Mouse (Mus musculus) midbrain, embryonic 12.5 days (tissue): ENCODE results near the gene Sh3yl1. TPM values are rescaled to one million over a fixed set of nuclear protein-coding genes. Genes with fewer than 3 reads are reported as not detected.
A peak's percentile ranks its signal among the peaks of the same experiment; 100 is the strongest.

Source experiments
- ATAC-seq: fragments of 200-750 bp; cut with Nextera tagmentation; 2 replicates; pipeline ENCODE4 v1.8.0; 2017; ENCODE audit warnings: low read depth, moderate TSS enrichment, moderate library complexity; ENCODE audit not compliant: low FRiP score
- H3K27ac ChIP-seq: fragments of 300-500 bp; sonication (generic); replicated peaks from 2 replicates; pipeline ENCODE4 v1.5.1; 2016; ENCODE audit warnings: mild to moderate bottlenecking
- H3K27me3 ChIP-seq: fragments of 300-500 bp; sonication (generic); 2 replicates; pipeline ENCODE4 v1.6.1; 2016; ENCODE audit warnings: mild to moderate bottlenecking
- H3K36me3 ChIP-seq: fragments of 300-500 bp; sonication (generic); 2 replicates; pipeline ENCODE4 v1.6.1; 2016
- H3K4me1 ChIP-seq: fragments of 300-500 bp; sonication (generic); 2 replicates; pipeline ENCODE4 v1.6.1; 2016
- H3K4me2 ChIP-seq: fragments of 300-500 bp; sonication (generic); replicated peaks from 2 replicates; pipeline ENCODE4 v1.6.1; 2016; ENCODE audit warnings: mild to moderate bottlenecking, moderate library complexity
- H3K4me3 ChIP-seq: fragments of 300-500 bp; sonication (generic); 2 replicates; pipeline ENCODE4 v1.5.1; 2016; ENCODE audit warnings: mild to moderate bottlenecking
- H3K9ac ChIP-seq: fragments of 300-500 bp; sonication (generic); replicated peaks from 2 replicates; pipeline ENCODE4 v1.6.1; 2016; ENCODE audit warnings: mild to moderate bottlenecking, moderate library complexity
- H3K9me3 ChIP-seq: fragments of 300-500 bp; sonication (generic); 2 replicates; pipeline ENCODE4 v1.6.1; 2016; ENCODE audit warnings: mild to moderate bottlenecking
- WGBS: fragments of 180-500 bp; shearing (Covaris S2); methylation state at CpG from one replicate; pipeline ENCODE4 v1.1.7; 2016; 5-methylcytosine and 5-hydroxymethylcytosine counted together
- polyA plus RNA-seq: library from polyadenylated mRNA; unstranded; fragments of >200 nt; fragmentation: Nextera tagmentation; extraction: Ambion mirVana; gene quantifications from 2 replicates; pipeline ENCODE4 v1.2.1, GENCODE M21; 2016

Sh3yl1 gene
- polyA plus RNA-seq, 1 experiment from 2014 or later: 27.5 TPM

- no peak overlapping the region for H3K4me2 ChIP-seq
- H3K4me3 ChIP-seq: no peak overlapping the region
- ATAC-seq: no peak
- WGBS: 76% methylated on average over 2 of the region's 2 CpGs
- no peaks in the 10 kb centered on the region for H3K36me3 ChIP-seq
- no peak overlapping the region for H3K9ac ChIP-seq
- no peaks in the 10 kb centered on the region for H3K27me3 ChIP-seq
- no peaks in the 10 kb centered on the region for H3K4me1 ChIP-seq
- no peaks in the 10 kb centered on the region for H3K9me3 ChIP-seq
- no peak overlapping the region for H3K27ac ChIP-seq
These were observed 59.2 kb downstream of the Sh3yl1 start for GRCm38 (mm10) chr12:30970700-30971099.

GRCm38 (mm10) chr12:31003795-31004194 is 92.3 kb downstream of the Sh3yl1 start:
- no peaks in the 10 kb centered on the region for H3K9me3 ChIP-seq
- H3K27me3 ChIP-seq: no peaks in the 10 kb centered on the region
- no peak overlapping the region for H3K4me2 ChIP-seq
- H3K4me3 ChIP-seq: no peak overlapping the region
- no peaks in the 10 kb centered on the region for H3K36me3 ChIP-seq
- ATAC-seq: no peak
- WGBS: 86% methylated on average over 4 of the region's 4 CpGs
- no peaks in the 10 kb centered on the region for H3K4me1 ChIP-seq
- no peak overlapping the region for H3K27ac ChIP-seq
- H3K9ac ChIP-seq: no peak overlapping the region

- H3K9ac ChIP-seq: no peak overlapping the region
- H3K27me3 ChIP-seq: no peaks in the 10 kb centered on the region
- no peaks in the 10 kb centered on the region for H3K36me3 ChIP-seq
- 21% methylated on average over 3 of the region's 3 CpGs for WGBS
- H3K9me3 ChIP-seq: no peaks in the 10 kb centered on the region
- H3K4me2 ChIP-seq: no peak overlapping the region
- H3K4me3 ChIP-seq: no peak overlapping the region
- H3K4me1 ChIP-seq: no peaks in the 10 kb centered on the region
- no peak overlapping the region for H3K27ac ChIP-seq
- ATAC-seq: peak; percentile 79; the same call in 1 of the 2 replicates
These were observed 93.5 kb downstream of the Sh3yl1 start for GRCm38 (mm10) chr12:31005010-31005409.

GRCm38 (mm10) chr12:31008171-31008570 is 96.7 kb downstream of the Sh3yl1 start:
- ATAC-seq: no peak
- Histone ChIP-seq H3K4me2 (no peak overlapping the region), H3K4me1 (no peaks in the 10 kb centered on the region), H3K4me3 (no peak overlapping the region), H3K36me3 (no peaks in the 10 kb centered on the region), H3K27ac (no peak overlapping the region), H3K27me3 (no peaks in the 10 kb centered on the region), H3K9me3 (no peaks in the 10 kb centered on the region), H3K9ac (no peak overlapping the region)
- 32% methylated on average over 6 of the region's 6 CpGs for WGBS

Other genes starting within 250 kb of the Sh3yl1 start
- gene Alkal2, start 27.3 kb upstream of the Sh3yl1 start, polyA plus RNA-seq: 0.27 and 0.47 TPM in 2 replicates
- gene Acp1, start 79 bp upstream of the Sh3yl1 start, polyA plus RNA-seq: 140 and 146 TPM in 2 replicates
- 0.07 and 0.08 TPM in 2 replicates for gene Fam110c, start 162.2 kb downstream of the Sh3yl1 start, polyA plus RNA-seq